Mouse (Mus musculus): Measurements from ENCODE around the gene Cyp3a44.
"Not testable (repeated sequence)": the region's sequence is repeated elsewhere in the genome, so short reads cannot be mapped to it uniquely, and the experiment has no call there.

The Cyp3a44 gene

DNA sequence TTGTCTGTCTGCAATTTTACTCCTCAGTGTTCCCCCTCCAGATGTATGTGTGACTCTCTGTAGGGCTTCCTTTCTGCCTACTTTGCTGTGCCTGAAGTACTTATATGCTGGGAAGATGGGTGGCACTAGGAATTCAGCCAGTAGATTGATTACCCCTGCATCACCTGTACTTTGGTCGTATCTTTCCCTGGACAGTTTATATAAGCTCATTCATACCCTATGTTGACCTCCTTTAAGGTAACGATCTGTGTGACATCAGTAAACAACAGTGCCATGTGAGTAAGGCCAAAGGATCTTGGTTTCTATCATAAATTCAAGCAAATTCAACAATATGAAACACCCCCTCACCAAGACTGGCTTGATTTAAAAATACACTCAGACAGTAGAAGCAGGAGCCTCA, at the start of gene Cyp3a44:
Gene Cyp3a44 (minus strand): TSS at position 79 of the 400 bp plus-strand sequence.
- DNase-seq (ENCODE audit: low spot score), result not testable (repeated sequence)

DNA sequence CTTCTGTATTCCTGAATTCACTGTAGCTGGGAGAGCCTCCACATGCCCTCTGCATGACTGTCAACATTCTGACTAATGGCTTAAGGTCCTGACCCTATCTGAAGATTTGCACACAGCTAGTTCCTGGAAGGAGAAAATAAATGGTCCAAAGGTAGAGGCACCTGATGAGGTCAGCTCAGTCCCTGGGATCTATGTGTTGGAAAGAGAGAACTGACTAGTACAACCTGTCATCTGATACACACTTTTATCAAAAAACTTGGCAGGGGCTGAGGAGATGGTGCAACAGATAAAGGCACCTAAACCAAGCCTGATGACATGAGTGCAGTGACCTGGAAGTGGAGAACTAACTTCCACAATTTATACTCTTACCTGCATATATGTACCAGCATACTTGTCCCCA, 5.4 kb downstream of the Cyp3a44 start:
- not testable (repeated sequence) for DNase-seq (ENCODE audit: low spot score)

GRCm38 (mm10) chr5:145793232-145793631, 12.4 kb downstream of the Cyp3a44 start:
- not testable (repeated sequence) for DNase-seq (ENCODE audit: low spot score)

DNA sequence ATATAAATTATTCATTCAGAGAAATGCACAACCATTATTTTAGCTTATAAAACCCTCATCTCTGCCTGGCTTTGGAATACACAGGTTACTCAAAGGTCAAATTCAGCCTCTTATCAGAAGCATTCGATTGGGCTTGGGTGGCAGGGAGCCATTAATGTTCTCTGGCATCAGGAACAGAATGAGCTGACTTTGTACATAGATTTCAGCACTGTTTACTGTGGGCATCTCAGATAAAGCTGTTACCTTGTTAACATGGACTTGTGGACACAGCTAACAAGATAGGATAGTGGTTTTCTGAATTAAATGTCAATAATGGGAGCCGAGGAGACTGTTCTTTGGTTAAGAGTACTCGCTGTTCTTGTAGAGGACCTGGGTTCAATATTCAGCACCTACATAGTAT, 68.2 kb downstream of the Cyp3a44 start:
- not testable (repeated sequence) for DNase-seq (ENCODE audit: low spot score)
